In genomic region chrX:74428826-74429276, GRCm38 (mm10) we compare ENCODE assay signal across 8 mouse cellular contexts. TPM values are rescaled to one million over a fixed set of nuclear protein-coding genes. Genes with fewer than 3 reads are reported as not detected.
A peak's percentile ranks its signal among the peaks of the same experiment; 100 is the strongest.
DNase-seq lines count a peak whose midpoint lies in the region; ATAC-seq and TF ChIP-seq lines count a peak whose summit lies in the region.

Gene G6pdx (minus strand): TSS chrX:74429194.

- H3K4me1 ChIP-seq in embryonic facial prominence, embryonic 14.5 days (ENCODE audit: control insufficient read depth, insufficient read depth, low read length), result no peaks in the 10 kb centered on the region
- no peaks in the 10 kb centered on the region for H3K4me1 ChIP-seq in limb, embryonic 14.5 days (ENCODE audit: control insufficient read depth, insufficient read depth, low read length)
- no peaks in the 10 kb centered on the region for H3K4me1 ChIP-seq in midbrain, postnatal 0 days (ENCODE audit: insufficient read depth, low read length)

- 20% methylated on average over 25 of the region's 25 CpGs for WGBS in embryonic facial prominence, embryonic 14.5 days
- WGBS in limb, embryonic 14.5 days, result 20% methylated on average over 18 of the region's 25 CpGs
- WGBS in midbrain, postnatal 0 days, result 24% methylated on average over 24 of the region's 25 CpGs

- H3K9ac ChIP-seq in embryonic facial prominence, embryonic 14.5 days (ENCODE audit: low read depth, low read length), result peak within 1 kb of the TSS; percentile 69
- H3K9ac ChIP-seq in limb, embryonic 14.5 days (ENCODE audit: low read depth, low read length, severe bottlenecking), result peak within 1 kb of the TSS; percentile 62
- peak within 1 kb of the TSS; percentile 50; the same call in 1 of the 2 replicates for H3K9ac ChIP-seq in midbrain, postnatal 0 days (replicated peaks; ENCODE audit: low read length, poor library complexity, severe bottlenecking)

- H3K27ac ChIP-seq in embryonic facial prominence, embryonic 14.5 days (replicated peaks; ENCODE audit: low read depth, low read length), result peak within 1 kb of the TSS; percentile 88
- H3K27ac ChIP-seq in limb, embryonic 14.5 days (replicated peaks; ENCODE audit: low read depth, low read length), result peak within 1 kb of the TSS; percentile 81
- H3K27ac ChIP-seq in midbrain, postnatal 0 days (ENCODE audit: low read depth, low read length), result peak within 1 kb of the TSS; percentile 76

- H3K36me3 ChIP-seq in embryonic facial prominence, embryonic 14.5 days (ENCODE audit: control insufficient read depth, insufficient read depth, low read length), result no peaks in the 10 kb centered on the region
- H3K36me3 ChIP-seq in limb, embryonic 14.5 days (ENCODE audit: control insufficient read depth, insufficient read depth, low read length), result peaks cover 6% of the 10 kb centered on the region; the same call in 1 of the 2 replicates
- H3K36me3 ChIP-seq in midbrain, postnatal 0 days (ENCODE audit: insufficient read depth, low read length), result no peaks in the 10 kb centered on the region

- no peak for TF ChIP-seq POLR2A in limb, embryonic 14.5 days (IDR thresholded peaks at IDR 0.05; ENCODE audit: borderline replicate concordance, extremely low read depth, insufficient read depth, insufficient read length)

- H3K4me2 ChIP-seq in embryonic facial prominence, embryonic 14.5 days (ENCODE audit: low read depth, low read length), result peak within 1 kb of the TSS; percentile 55
- peak within 1 kb of the TSS; percentile 48 for H3K4me2 ChIP-seq in limb, embryonic 14.5 days (replicated peaks; ENCODE audit: low read depth, low read length, severe bottlenecking)
- H3K4me2 ChIP-seq in midbrain, postnatal 0 days (ENCODE audit: low read depth, low read length, poor library complexity, severe bottlenecking), result peak within 1 kb of the TSS; percentile 53

- TF ChIP-seq CTCF in midbrain, postnatal 0 days (IDR thresholded peaks at IDR 0.05), result peak; percentile 58

- H3K9me3 ChIP-seq in embryonic facial prominence, embryonic 14.5 days (ENCODE audit: control insufficient read depth, low read length), result no peaks in the 10 kb centered on the region
- no peaks in the 10 kb centered on the region for H3K9me3 ChIP-seq in limb, embryonic 14.5 days (ENCODE audit: control insufficient read depth, low read length)
- H3K9me3 ChIP-seq in midbrain, postnatal 0 days (ENCODE audit: low read length), result no peaks in the 10 kb centered on the region

- no peaks in the 10 kb centered on the region for H3K27me3 ChIP-seq in embryonic facial prominence, embryonic 14.5 days (replicated peaks; ENCODE audit: control insufficient read depth, insufficient read depth, low read length)
- H3K27me3 ChIP-seq in limb, embryonic 14.5 days (ENCODE audit: control insufficient read depth, insufficient read depth, low read length), result no peaks in the 10 kb centered on the region
- no peaks in the 10 kb centered on the region for H3K27me3 ChIP-seq in midbrain, postnatal 0 days (ENCODE audit: insufficient read depth, low read length)

- peak within 1 kb of the TSS; percentile 55 for H3K4me3 ChIP-seq in embryonic facial prominence, embryonic 14.5 days (ENCODE audit: low read depth, low read length)
- H3K4me3 ChIP-seq in limb, embryonic 14.5 days (replicated peaks; ENCODE audit: low read length), result peak within 1 kb of the TSS; percentile 54
- H3K4me3 ChIP-seq in midbrain, postnatal 0 days (ENCODE audit: low read depth, low read length), result peak within 1 kb of the TSS; percentile 47

- DNase-seq in 3T3-L1 (ENCODE audit: low read depth, low spot score), result peak; percentile 91
- DNase-seq in adrenal gland, postnatal 4 days (ENCODE audit: low spot score in 2 of 2), result peak; percentile 39 to 73
- DNase-seq in embryonic facial prominence, embryonic 14.5 days (ENCODE audit: low spot score), result peak; percentile 95
- DNase-seq in heart, adult 8-10 months (ENCODE audit: low spot score), result peak; percentile 86
- peak; percentile 92 for DNase-seq in kidney, adult 9 months
- peak; percentile 92 for DNase-seq in limb, embryonic 14.5 days (ENCODE audit: low spot score)
- peak; percentile 85 for DNase-seq in midbrain, postnatal 0 days (ENCODE audit: low spot score)
- peak; percentile 78 to 84 for DNase-seq in spleen, postnatal 14 days (ENCODE audit: low spot score in 2 of 2)

- peak; percentile 91 for ATAC-seq in embryonic facial prominence, embryonic 14.5 days (ENCODE audit: low read depth)
- peak; percentile 90 for ATAC-seq in limb, embryonic 14.5 days (ENCODE audit: low FRiP score, low read depth)
- peak; percentile 79 for ATAC-seq in midbrain, postnatal 0 days (ENCODE audit: low FRiP score)

RNA-seq across cellular contexts. Expression of gene G6pdx, which starts in this region (rescaled TPM):
- 10 to 100 TPM; 84.9 to 86.2 TPM for total RNA-seq in adrenal gland, postnatal 4 days (2021)
- 43.9 and 50.7 TPM in 2 replicates for polyA plus RNA-seq in embryonic facial prominence, embryonic 14.5 days (2014; fragmentation: Nextera tagmentation; extraction: Ambion mirVana)
- total RNA-seq in heart, adult 8-10 months (2022), result 1 to 10 TPM; 5.4 to 8.0 (median 5.8) TPM
- polyA plus RNA-seq in limb, embryonic 14.5 days (2012; rRNA removed), result 35.2 and 35.4 TPM in 2 replicates
- polyA plus RNA-seq in limb, embryonic 14.5 days (2014; fragmentation: Nextera tagmentation; extraction: Ambion mirVana), result 48.3 and 51.8 TPM in 2 replicates
- 51.3 and 55.6 TPM in 2 replicates for total RNA-seq in midbrain, postnatal 0 days (2014; rRNA removed)
- 40.2 and 41.8 TPM in 2 replicates for polyA plus RNA-seq in midbrain, postnatal 0 days (2015; fragmentation: Nextera tagmentation; extraction: Ambion mirVana)

Comparison
In these comparisons a context has a peak if more than half of its experiments do, and no peak if none do; other contexts are left out.
1. Peak in every context shown above with its lines: DNase-seq, ATAC-seq, H3K4me3 ChIP-seq and H3K27ac ChIP-seq.